26 mouse cellular contexts compared by ENCODE assay signal in the genomic region with DNA sequence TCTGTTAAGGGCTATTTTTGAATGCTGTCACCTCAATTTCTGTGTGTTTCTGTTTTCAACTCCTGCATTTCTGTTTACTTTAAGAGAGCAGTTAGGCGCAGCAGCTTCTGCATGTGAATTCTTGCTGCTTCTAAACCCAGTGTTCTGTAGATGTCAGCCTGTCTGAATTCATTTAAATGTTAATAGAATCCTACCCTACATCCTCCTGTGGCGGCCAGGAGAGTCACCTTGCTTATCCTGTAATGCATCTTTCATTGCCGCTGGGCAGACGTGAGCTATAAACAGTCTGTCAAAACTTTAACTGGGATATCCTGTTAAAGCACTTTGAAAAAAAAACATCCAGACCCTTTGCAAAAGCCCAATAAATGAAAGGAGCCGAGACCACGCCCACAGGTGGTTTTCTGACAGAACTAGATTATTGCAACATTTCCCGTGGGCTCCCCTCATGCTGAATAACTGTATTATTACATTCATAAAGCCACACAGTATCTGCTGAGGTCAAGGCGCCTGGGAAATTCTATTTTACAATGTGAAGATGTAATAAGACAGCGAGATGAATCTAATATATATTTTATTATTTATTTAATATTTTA. TPM values are rescaled to one million over a fixed set of nuclear protein-coding genes. Genes with fewer than 3 reads are reported as not detected.
DNase-seq lines count a peak whose midpoint lies in the region; ATAC-seq and TF ChIP-seq lines count a peak whose summit lies in the region.
"Had no signal": no experiment of that assay in that cellular context is flagged by ENCODE, and none has a peak within 500 bp of the region (broad histone marks: within the 10 kb centered on the region; RNA-seq: fewer than 3 reads in every experiment).

No protein-coding gene starts in this region.

- TF ChIP-seq CTCF in midbrain, postnatal 0 days (IDR thresholded peaks at IDR 0.05), result no peak

- H3K4me1 ChIP-seq in midbrain, postnatal 0 days (ENCODE audit: insufficient read depth, low read length), result no peaks in the 10 kb centered on the region
- no peaks in the 10 kb centered on the region for H3K4me1 ChIP-seq in midbrain, embryonic 11.5 days (ENCODE audit: control insufficient read depth, insufficient read depth, low read length)
- no peaks in the 10 kb centered on the region for H3K4me1 ChIP-seq in embryonic facial prominence, embryonic 14.5 days (ENCODE audit: control insufficient read depth, insufficient read depth, low read length)
- H3K4me1 ChIP-seq: heart, embryonic 15.5 days; stomach, embryonic 15.5 days had no signal

- H3K9me3 ChIP-seq in midbrain, postnatal 0 days (ENCODE audit: low read length), result no peaks in the 10 kb centered on the region
- H3K9me3 ChIP-seq in midbrain, embryonic 11.5 days (ENCODE audit: control insufficient read depth, low read length), result no peaks in the 10 kb centered on the region
- H3K9me3 ChIP-seq in embryonic facial prominence, embryonic 14.5 days (ENCODE audit: control insufficient read depth, low read length), result no peaks in the 10 kb centered on the region
- H3K9me3 ChIP-seq: heart, embryonic 15.5 days; stomach, embryonic 15.5 days had no signal

- H3K36me3 ChIP-seq in midbrain, postnatal 0 days (ENCODE audit: insufficient read depth, low read length), result no peaks in the 10 kb centered on the region
- H3K36me3 ChIP-seq in midbrain, embryonic 11.5 days (ENCODE audit: control insufficient read depth, insufficient read depth, low read length), result no peaks in the 10 kb centered on the region
- H3K36me3 ChIP-seq in embryonic facial prominence, embryonic 14.5 days (ENCODE audit: control insufficient read depth, insufficient read depth, low read length), result 0 out of 2 replicates have a peak, but pooled peaks cover 4% of the 10 kb centered on the region
- H3K36me3 ChIP-seq: heart, embryonic 15.5 days; stomach, embryonic 15.5 days had no signal

- no peak overlapping the region for H3K4me2 ChIP-seq in midbrain, postnatal 0 days (ENCODE audit: low read depth, low read length, poor library complexity, severe bottlenecking)
- H3K4me2 ChIP-seq in midbrain, embryonic 11.5 days, result no peak overlapping the region
- no peak overlapping the region for H3K4me2 ChIP-seq in embryonic facial prominence, embryonic 14.5 days (ENCODE audit: low read depth, low read length)
- H3K4me2 ChIP-seq: heart, embryonic 15.5 days; hindbrain, embryonic 14.5 days; liver, embryonic 11.5 days; stomach, embryonic 15.5 days had no signal

- no peak overlapping the region for H3K4me3 ChIP-seq in midbrain, postnatal 0 days (ENCODE audit: low read depth, low read length)
- no peak overlapping the region for H3K4me3 ChIP-seq in midbrain, embryonic 11.5 days (ENCODE audit: low read depth, low read length)
- no peak overlapping the region for H3K4me3 ChIP-seq in embryonic facial prominence, embryonic 14.5 days (ENCODE audit: low read depth, low read length)
- H3K4me3 ChIP-seq: heart, embryonic 15.5 days; stomach, embryonic 15.5 days had no signal

- H3K27ac ChIP-seq in midbrain, postnatal 0 days (ENCODE audit: low read depth, low read length), result no peak overlapping the region
- H3K27ac ChIP-seq in midbrain, embryonic 11.5 days (ENCODE audit: low read depth, low read length), result no peak overlapping the region
- no peak overlapping the region for H3K27ac ChIP-seq in embryonic facial prominence, embryonic 14.5 days (replicated peaks; ENCODE audit: low read depth, low read length)
- H3K27ac ChIP-seq: heart, embryonic 15.5 days; hindbrain, embryonic 14.5 days; stomach, embryonic 15.5 days had no signal

- no peak for ATAC-seq in midbrain, postnatal 0 days (ENCODE audit: low FRiP score)
- no peak for ATAC-seq in midbrain, embryonic 11.5 days (ENCODE audit: low FRiP score)
- ATAC-seq in embryonic facial prominence, embryonic 14.5 days (ENCODE audit: low read depth), result no peak
- ATAC-seq: activated CD4-positive, CD25-positive, alpha-beta regulatory T cell, adult 4 months; forebrain, postnatal 0 days; intestine, postnatal 0 days; Patski had no signal

- no peak overlapping the region for H3K9ac ChIP-seq in midbrain, postnatal 0 days (replicated peaks; ENCODE audit: low read length, poor library complexity, severe bottlenecking)
- no peak overlapping the region for H3K9ac ChIP-seq in midbrain, embryonic 11.5 days (ENCODE audit: low read length)
- H3K9ac ChIP-seq in embryonic facial prominence, embryonic 14.5 days (ENCODE audit: low read depth, low read length), result no peak overlapping the region
- H3K9ac ChIP-seq: forebrain, postnatal 0 days; heart, embryonic 15.5 days; hindbrain, embryonic 14.5 days; stomach, embryonic 15.5 days had no signal

- DNase-seq in embryo, embryonic 11 days, result peak; percentile 8
- DNase-seq in embryo, embryonic 10.5 days (ENCODE audit: low spot score), result no peak
- DNase-seq in midbrain, postnatal 0 days (ENCODE audit: low spot score), result peak; percentile 3
- no peak for DNase-seq in midbrain, embryonic 11.5 days (ENCODE audit: low spot score, missing footprints)
- peak; percentile 70 for DNase-seq in embryonic facial prominence, embryonic 14.5 days (ENCODE audit: low spot score)
- DNase-seq in mesoderm, embryonic 11.5 days (ENCODE audit: low read depth, low spot score), result peak; percentile 4
- DNase-seq in layer of hippocampus, adult 9-10 months (ENCODE audit: low spot score), result no peak
- no peak for DNase-seq in layer of hippocampus, adult 11-12 months (ENCODE audit: low spot score)
- DNase-seq: adrenal gland, postnatal 10 days; cerebellum, adult 2 months; cerebellum, postnatal 25 days; forebrain, postnatal 0 days; gastrocnemius, postnatal 36 days; heart, postnatal 36 days; kidney, postnatal 25 days; layer of hippocampus, adult 9-11 months; left cerebral cortex, postnatal 4 days; lung, adult 18-20 months; thymus, postnatal 36 days had no signal

- no peaks in the 10 kb centered on the region for H3K27me3 ChIP-seq in midbrain, postnatal 0 days (ENCODE audit: insufficient read depth, low read length)
- no peaks in the 10 kb centered on the region for H3K27me3 ChIP-seq in midbrain, embryonic 11.5 days (ENCODE audit: control insufficient read depth, insufficient read depth, low read length)
- no peaks in the 10 kb centered on the region for H3K27me3 ChIP-seq in embryonic facial prominence, embryonic 14.5 days (replicated peaks; ENCODE audit: control insufficient read depth, insufficient read depth, low read length)
- H3K27me3 ChIP-seq: heart, embryonic 15.5 days; Patski; stomach, embryonic 15.5 days had no signal

- 50% methylated on average over 9 of the region's 9 CpGs for WGBS in midbrain, postnatal 0 days
- WGBS in midbrain, embryonic 11.5 days, result 57% methylated on average over 9 of the region's 9 CpGs
- WGBS in embryonic facial prominence, embryonic 14.5 days, result 38% methylated on average over 9 of the region's 9 CpGs

RNA-seq across cellular contexts. Expression of gene Myb, which starts 29.8 kb away (rescaled TPM):
- 1.8 and 3.2 TPM in 2 replicates for total RNA-seq in midbrain, postnatal 0 days (2014; rRNA removed)
- polyA plus RNA-seq in midbrain, postnatal 0 days (2015; fragmentation: Nextera tagmentation; extraction: Ambion mirVana), result 0.75 and 1.0 TPM in 2 replicates
- polyA plus RNA-seq in midbrain, embryonic 11.5 days (2014; fragmentation: Nextera tagmentation; extraction: Ambion mirVana), result 8.5 and 9.1 TPM in 2 replicates
- polyA plus RNA-seq in embryonic facial prominence, embryonic 14.5 days (2014; fragmentation: Nextera tagmentation; extraction: Ambion mirVana), result 5.5 and 7.7 TPM in 2 replicates
- total RNA-seq: heart, postnatal 36 days had no signal

Comparison
In these comparisons a context has a peak if more than half of its experiments do, and no peak if none do; other contexts are left out.
1. DNase-seq: peak in embryo, embryonic 11 days (single experiment), midbrain, postnatal 0 days (single experiment), embryonic facial prominence, embryonic 14.5 days (single experiment) and mesoderm, embryonic 11.5 days (single experiment); none in embryo, embryonic 10.5 days (single experiment), midbrain, embryonic 11.5 days (single experiment), layer of hippocampus, adult 9-10 months (single experiment) and layer of hippocampus, adult 11-12 months (single experiment).